Mouse (Mus musculus): Measurements from ENCODE around the gene Eps8l3. TPM values are rescaled to one million over a fixed set of nuclear protein-coding genes. Genes with fewer than 3 reads are reported as not detected.

Gene Eps8l3
- polyA plus RNA-seq, 1 experiment from 2014 or later: not detected

GRCm38 (mm10) chr3:107900955-107901673 lies 24.1 kb downstream of the Eps8l3 start:
- H3K27ac ChIP-seq (replicated peaks): no peak overlapping the region
- H3K4me2 ChIP-seq (replicated peaks): no peak overlapping the region
- no peaks in the 10 kb centered on the region for H3K9me3 ChIP-seq (replicated peaks)
- no peak overlapping the region for H3K9ac ChIP-seq
- 63% methylated on average over 11 of the region's 11 CpGs for WGBS
- H3K36me3 ChIP-seq: peaks cover 22% of the 10 kb centered on the region
- ATAC-seq (ENCODE audit: insufficient number of reproducible peaks, low FRiP score, low TSS enrichment, low read depth): no peak
- no peaks in the 10 kb centered on the region for H3K27me3 ChIP-seq
- peaks cover 13% of the 10 kb centered on the region for H3K4me1 ChIP-seq
- H3K4me3 ChIP-seq (replicated peaks): no peak overlapping the region

- Histone ChIP-seq H3K4me3 (replicated peaks) (no peak overlapping the region), H3K27me3 (no peaks in the 10 kb centered on the region), H3K4me1 (0 out of 2 replicates have a peak, but pooled peaks cover 8% of the 10 kb centered on the region), H3K36me3 (no peaks in the 10 kb centered on the region), H3K27ac (replicated peaks) (no peak overlapping the region), H3K9me3 (replicated peaks) (no peaks in the 10 kb centered on the region), H3K4me2 (replicated peaks) (no peak overlapping the region), H3K9ac (no peak overlapping the region)
- 60% methylated on average over 6 of the region's 6 CpGs for WGBS
- no peak for ATAC-seq (ENCODE audit: insufficient number of reproducible peaks, low FRiP score, low TSS enrichment, low read depth)
Measured at GRCm38 (mm10) chr3:107905942-107906341, 28.9 kb downstream of the Eps8l3 start.

- no peak for ATAC-seq (ENCODE audit: insufficient number of reproducible peaks, low FRiP score, low TSS enrichment, low read depth)
- Histone ChIP-seq H3K4me2 (replicated peaks) (no peak overlapping the region), H3K4me3 (replicated peaks) (no peak overlapping the region), H3K27ac (replicated peaks) (no peak overlapping the region), H3K36me3 (no peaks in the 10 kb centered on the region), H3K9ac (no peak overlapping the region), H3K9me3 (replicated peaks) (no peaks in the 10 kb centered on the region), H3K27me3 (no peaks in the 10 kb centered on the region), H3K4me1 (0 out of 2 replicates have a peak, but pooled peaks cover 2% of the 10 kb centered on the region)
- whole genome bisulfite sequencing: 83% methylated on average over 15 of the region's 15 CpGs
Measured at GRCm38 (mm10) chr3:107916674-107917073, 39.6 kb downstream of the Eps8l3 start.

- no peak overlapping the region for H3K4me2 ChIP-seq (replicated peaks)
- no peaks in the 10 kb centered on the region for H3K9me3 ChIP-seq (replicated peaks)
- H3K36me3 ChIP-seq: no peaks in the 10 kb centered on the region
- 0 out of 2 replicates have a peak, but pooled peaks cover 2% of the 10 kb centered on the region for H3K4me1 ChIP-seq
- WGBS: 79% methylated on average over 3 of the region's 3 CpGs
- H3K27me3 ChIP-seq: no peaks in the 10 kb centered on the region
- no peak overlapping the region for H3K9ac ChIP-seq
- no peak overlapping the region for H3K4me3 ChIP-seq (replicated peaks)
- no peak for ATAC-seq (ENCODE audit: insufficient number of reproducible peaks, low FRiP score, low TSS enrichment, low read depth)
- no peak overlapping the region for H3K27ac ChIP-seq (replicated peaks)
Measured at GRCm38 (mm10) chr3:107917097-107917496, 40.1 kb downstream of the Eps8l3 start.

GRCm38 (mm10) chr3:107917783-107918408 lies 40.9 kb downstream of the Eps8l3 start:
- 39% methylated on average over 7 of the region's 7 CpGs for WGBS
- Histone ChIP-seq H3K9ac (no peak overlapping the region), H3K27me3 (no peaks in the 10 kb centered on the region), H3K4me3 (replicated peaks) (no peak overlapping the region), H3K36me3 (no peaks in the 10 kb centered on the region), H3K27ac (replicated peaks) (no peak overlapping the region), H3K4me1 (0 out of 2 replicates have a peak, but pooled peaks cover 2% of the 10 kb centered on the region), H3K4me2 (replicated peaks) (no peak overlapping the region), H3K9me3 (replicated peaks) (no peaks in the 10 kb centered on the region)
- no peak for ATAC-seq (ENCODE audit: insufficient number of reproducible peaks, low FRiP score, low TSS enrichment, low read depth)

- H3K4me1 ChIP-seq: 0 out of 2 replicates have a peak, but pooled peaks cover 2% of the 10 kb centered on the region
Measured at GRCm38 (mm10) chr3:107920348-107920747, 43.3 kb downstream of the Eps8l3 start.

GRCm38 (mm10) chr3:107925335-107925734 lies 48.3 kb downstream of the Eps8l3 start:
- Histone ChIP-seq H3K9me3 (replicated peaks) (no peaks in the 10 kb centered on the region), H3K4me3 (replicated peaks) (no peak overlapping the region), H3K4me2 (replicated peaks) (no peak overlapping the region), H3K27me3 (no peaks in the 10 kb centered on the region), H3K4me1 (no peaks in the 10 kb centered on the region), H3K36me3 (no peaks in the 10 kb centered on the region), H3K27ac (replicated peaks) (no peak overlapping the region), H3K9ac (no peak overlapping the region)
- WGBS: 87% methylated on average over 3 of the region's 3 CpGs
- ATAC-seq (ENCODE audit: insufficient number of reproducible peaks, low FRiP score, low TSS enrichment, low read depth): no peak

More at GRCm38 (mm10) chr3:107920348-107920747, 43.3 kb downstream of the Eps8l3 start:
- Histone ChIP-seq H3K4me3 (replicated peaks) (no peak overlapping the region), H3K27ac (replicated peaks) (no peak overlapping the region), H3K9me3 (replicated peaks) (no peaks in the 10 kb centered on the region), H3K9ac (no peak overlapping the region), H3K27me3 (no peaks in the 10 kb centered on the region), H3K4me2 (replicated peaks) (no peak overlapping the region), H3K36me3 (no peaks in the 10 kb centered on the region)
- no peak for ATAC-seq (ENCODE audit: insufficient number of reproducible peaks, low FRiP score, low TSS enrichment, low read depth)
- 93% methylated on average over 5 of the region's 5 CpGs for WGBS

GRCm38 (mm10) chr3:107927841-107928240 lies 50.8 kb downstream of the Eps8l3 start:
- Histone ChIP-seq H3K4me3 (replicated peaks) (no peak overlapping the region), H3K27me3 (no peaks in the 10 kb centered on the region), H3K4me1 (peaks cover 11% of the 10 kb centered on the region; the same call in 1 of the 2 replicates), H3K4me2 (replicated peaks) (no peak overlapping the region), H3K36me3 (no peaks in the 10 kb centered on the region), H3K9me3 (replicated peaks) (no peaks in the 10 kb centered on the region), H3K9ac (no peak overlapping the region), H3K27ac (replicated peaks) (no peak overlapping the region)
- 82% methylated on average over 3 of the region's 3 CpGs for WGBS
- ATAC-seq (ENCODE audit: insufficient number of reproducible peaks, low FRiP score, low TSS enrichment, low read depth): no peak

GRCm38 (mm10) chr3:107928691-107929090 lies 51.7 kb downstream of the Eps8l3 start:
- no peak for ATAC-seq (ENCODE audit: insufficient number of reproducible peaks, low FRiP score, low TSS enrichment, low read depth)
- no peak overlapping the region for H3K27ac ChIP-seq (replicated peaks)
- no peak overlapping the region for H3K4me2 ChIP-seq (replicated peaks)
- peaks cover 11% of the 10 kb centered on the region; the same call in 1 of the 2 replicates for H3K4me1 ChIP-seq
- no peaks in the 10 kb centered on the region for H3K27me3 ChIP-seq
- no peak overlapping the region for H3K4me3 ChIP-seq (replicated peaks)
- no peak overlapping the region for H3K9ac ChIP-seq
- H3K36me3 ChIP-seq: no peaks in the 10 kb centered on the region
- 87% methylated on average over 11 of the region's 11 CpGs for WGBS
- no peaks in the 10 kb centered on the region for H3K9me3 ChIP-seq (replicated peaks)

GRCm38 (mm10) chr3:107929243-107929642 lies 52.2 kb downstream of the Eps8l3 start:
- Histone ChIP-seq H3K9ac (no peak overlapping the region), H3K9me3 (replicated peaks) (no peaks in the 10 kb centered on the region), H3K4me2 (replicated peaks) (no peak overlapping the region), H3K4me1 (peaks cover 11% of the 10 kb centered on the region; the same call in 1 of the 2 replicates), H3K27me3 (no peaks in the 10 kb centered on the region), H3K4me3 (replicated peaks) (no peak overlapping the region), H3K36me3 (no peaks in the 10 kb centered on the region), H3K27ac (replicated peaks) (no peak overlapping the region)
- no peak for ATAC-seq (ENCODE audit: insufficient number of reproducible peaks, low FRiP score, low TSS enrichment, low read depth)
- WGBS: 73% methylated on average over 4 of the region's 4 CpGs

GRCm38 (mm10) chr3:107929731-107930130 lies 52.7 kb downstream of the Eps8l3 start:
- Histone ChIP-seq H3K9ac (no peak overlapping the region), H3K4me2 (replicated peaks) (no peak overlapping the region), H3K4me3 (replicated peaks) (no peak overlapping the region), H3K4me1 (peaks cover 11% of the 10 kb centered on the region; the same call in 1 of the 2 replicates), H3K27ac (replicated peaks) (no peak overlapping the region), H3K36me3 (no peaks in the 10 kb centered on the region), H3K9me3 (replicated peaks) (no peaks in the 10 kb centered on the region), H3K27me3 (no peaks in the 10 kb centered on the region)
- 88% methylated on average over 4 of the region's 4 CpGs for WGBS
- no peak for ATAC-seq (ENCODE audit: insufficient number of reproducible peaks, low FRiP score, low TSS enrichment, low read depth)

All from embryonic facial prominence, embryonic 15.5 days (tissue).